Mouse (Mus musculus): ENCODE measurements around the gene Tcf7l2.

Tcf7l2 gene

GRCm38 (mm10) chr19:55894396-55894795, 152.8 kb downstream of the Tcf7l2 start:
- DNase-seq (ENCODE audit: inconsistent age in 2 of 2, low spot score in 1 of 2): no peak

DNA sequence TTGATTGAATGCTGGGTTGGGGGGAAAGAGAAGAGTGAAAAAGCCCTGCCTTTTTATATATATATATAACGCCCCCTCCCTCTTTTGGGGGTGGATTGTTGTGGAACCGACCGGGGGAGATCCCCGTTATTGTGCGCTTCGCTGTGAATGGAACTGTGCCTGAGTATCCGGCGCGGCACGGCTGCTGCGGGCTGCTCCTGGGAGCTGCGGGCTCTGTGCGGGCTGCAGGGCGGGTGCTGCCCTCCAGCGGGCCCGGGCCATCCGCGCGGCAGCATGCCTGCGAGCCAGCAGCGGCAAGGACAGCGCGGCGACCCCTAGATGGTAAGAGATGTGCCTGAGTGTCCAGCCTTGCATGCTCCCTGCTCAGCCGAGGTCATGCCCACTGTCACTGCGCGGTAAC, 153.7 kb downstream of the Tcf7l2 start:
- DNase-seq (ENCODE audit: inconsistent age in 2 of 2, low spot score in 1 of 2): peak; percentile 71 to 79

DNA sequence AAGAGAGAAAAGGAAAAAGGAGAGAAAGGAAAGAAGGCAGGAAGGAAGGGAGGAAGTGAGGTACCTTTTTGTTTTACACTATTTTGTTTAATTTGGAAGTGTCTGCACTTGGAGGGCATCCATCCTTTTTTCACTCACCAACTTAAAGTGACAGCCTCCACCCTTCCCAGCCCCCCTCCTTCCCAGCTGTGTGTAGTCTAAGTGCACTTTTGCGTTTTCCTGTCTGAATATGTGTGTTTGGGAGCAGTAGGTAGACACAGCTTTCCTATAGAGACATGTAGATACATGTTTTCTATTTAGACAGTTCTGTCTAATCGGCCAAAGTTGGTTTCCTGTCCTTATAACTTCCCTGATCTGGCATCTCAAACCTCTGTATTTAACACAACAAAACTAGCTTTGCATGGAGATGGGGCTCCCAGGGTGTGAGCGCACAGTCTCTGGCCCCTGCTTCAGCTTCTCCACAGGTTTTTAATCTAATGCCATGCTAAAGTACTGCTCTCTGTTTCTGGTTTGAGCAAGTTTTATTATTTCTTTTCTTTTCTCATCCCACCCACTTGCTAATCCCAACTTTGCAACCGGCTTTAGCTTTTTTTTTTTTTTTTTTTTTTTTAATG, 154.3 kb downstream of the Tcf7l2 start:
- no peak for DNase-seq (ENCODE audit: inconsistent age in 2 of 2, low spot score in 1 of 2)

- no peak for DNase-seq (ENCODE audit: inconsistent age in 2 of 2, low spot score in 1 of 2)
Measured at GRCm38 (mm10) chr19:55896629-55897028, 155.0 kb downstream of the Tcf7l2 start.

DNA sequence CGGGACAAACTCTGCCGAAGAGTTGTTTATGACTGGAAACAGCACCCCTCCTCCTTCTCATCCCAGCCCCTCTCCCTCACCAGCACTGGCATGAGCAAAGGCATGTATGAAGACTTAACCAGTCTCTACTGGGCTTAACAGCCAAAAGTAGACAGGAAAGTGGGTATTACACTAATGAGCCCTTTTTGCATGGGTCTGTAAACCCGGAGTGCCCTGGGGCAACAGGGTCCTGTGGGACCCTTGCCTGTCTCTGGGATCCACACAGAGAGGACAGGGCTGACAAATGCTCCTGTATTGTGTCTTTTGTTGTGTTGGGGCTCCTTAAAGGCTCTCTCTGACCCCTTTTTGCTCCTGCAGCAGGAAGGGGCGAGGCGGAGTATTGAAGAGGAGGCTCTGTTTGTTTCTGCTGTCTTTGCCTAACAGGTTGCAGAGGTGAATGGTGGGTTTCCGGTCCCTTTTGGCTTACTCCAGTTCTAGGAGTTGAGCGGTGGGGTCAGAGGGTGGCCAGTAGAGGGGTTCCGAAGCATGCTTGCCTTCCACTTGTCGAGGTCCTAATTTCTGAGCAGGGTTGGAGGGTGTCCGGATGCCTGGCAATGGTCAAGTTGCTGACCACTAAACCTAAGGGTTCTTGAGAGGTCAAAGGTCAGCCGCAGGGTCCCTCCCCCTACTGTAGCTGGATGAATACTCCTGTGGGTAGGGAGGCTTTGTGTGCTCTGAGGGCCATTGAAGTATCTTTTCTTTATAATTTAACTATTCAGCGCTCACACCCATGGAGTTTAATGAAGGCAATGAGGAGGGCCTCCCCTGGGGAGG, 161.2 kb downstream of the Tcf7l2 start:
- DNase-seq (ENCODE audit: inconsistent age in 2 of 2, low spot score in 1 of 2): no peak

DNA sequence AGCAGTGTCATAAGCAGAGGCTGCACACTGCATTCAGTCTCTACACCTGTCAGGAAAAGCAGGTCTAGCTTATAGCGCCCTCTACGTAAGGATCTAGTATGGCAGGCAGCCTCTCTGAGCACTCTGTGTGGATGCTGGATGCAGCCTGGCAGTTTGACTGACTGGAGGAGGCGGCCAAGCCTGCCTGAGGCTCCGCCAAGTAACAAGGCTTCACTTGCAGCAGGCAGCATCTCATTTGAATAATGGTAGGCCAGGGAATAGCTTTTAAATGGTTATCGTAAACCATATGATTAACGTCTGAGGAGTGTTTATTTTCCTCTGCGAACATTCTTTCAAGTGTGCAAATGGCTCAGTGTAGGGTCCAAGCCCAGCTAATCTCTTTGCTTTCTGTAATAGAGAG, 167.4 kb downstream of the Tcf7l2 start:
- DNase-seq (ENCODE audit: inconsistent age in 2 of 2, low spot score in 1 of 2): peak in 1 of 2 experiments; percentile 55

- DNase-seq (ENCODE audit: inconsistent age in 2 of 2, low spot score in 1 of 2): no peak
Measured at GRCm38 (mm10) chr19:55911941-55912340, 170.3 kb downstream of the Tcf7l2 start.

DNA sequence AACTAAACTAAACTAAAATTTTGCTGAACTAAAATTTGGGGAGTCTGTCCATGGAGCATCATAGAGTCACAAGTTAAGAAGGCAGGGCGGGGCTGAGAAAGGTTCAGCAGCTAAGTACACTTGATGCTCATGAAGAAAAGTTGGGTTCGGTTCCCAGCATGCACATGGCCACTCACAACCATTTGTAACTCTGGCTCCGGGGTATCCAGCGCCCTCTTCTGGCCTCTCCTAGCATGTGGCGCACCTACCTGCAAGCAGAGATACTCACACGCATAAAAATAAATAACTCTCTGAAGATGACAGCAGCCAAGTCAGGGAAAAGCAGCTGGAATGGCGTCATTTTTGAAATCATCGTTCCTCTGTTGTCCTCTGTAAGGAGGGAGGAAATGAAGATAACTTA, 171.2 kb downstream of the Tcf7l2 start:
- no peak for DNase-seq (ENCODE audit: inconsistent age in 2 of 2, low spot score in 1 of 2)

- no peak for DNase-seq (ENCODE audit: inconsistent age in 2 of 2, low spot score in 1 of 2)
Measured at GRCm38 (mm10) chr19:55913585-55913984, 172.0 kb downstream of the Tcf7l2 start.

DNA sequence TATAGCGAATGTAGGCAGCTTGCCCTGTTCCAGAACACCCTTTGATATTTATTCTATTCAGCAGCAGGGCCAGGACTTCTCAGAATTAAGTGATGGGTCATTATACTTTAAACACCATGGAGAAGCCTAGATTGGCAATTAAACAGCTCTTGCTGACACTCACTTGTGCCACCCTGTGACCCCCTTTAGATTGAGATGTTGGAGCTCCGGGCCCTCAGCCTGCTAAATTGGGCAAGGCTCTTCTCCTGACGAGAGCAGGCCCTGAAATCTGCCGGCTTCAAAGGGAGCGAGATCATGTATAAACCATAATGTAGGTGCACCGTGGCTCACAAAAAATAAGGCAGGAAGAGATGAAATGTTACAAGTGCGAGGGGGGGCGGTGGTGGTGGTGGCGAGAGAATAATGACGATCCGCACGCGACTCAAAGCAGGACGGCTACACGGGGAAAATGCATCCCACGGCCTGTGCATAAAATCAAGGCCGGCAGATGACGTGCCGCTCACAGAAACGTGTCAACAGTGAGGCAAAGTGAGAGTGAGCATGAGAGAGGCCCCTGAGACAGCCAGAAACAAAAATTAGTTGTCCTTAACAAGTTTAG, 173.1 kb downstream of the Tcf7l2 start:
- no peak for DNase-seq (ENCODE audit: inconsistent age in 2 of 2, low spot score in 1 of 2)

- no peak for DNase-seq (ENCODE audit: inconsistent age in 2 of 2, low spot score in 1 of 2)
Measured at GRCm38 (mm10) chr19:55915506-55915905, 173.9 kb downstream of the Tcf7l2 start.

- no peak for DNase-seq (ENCODE audit: inconsistent age in 2 of 2, low spot score in 1 of 2)
Measured at GRCm38 (mm10) chr19:55916211-55916610, 174.6 kb downstream of the Tcf7l2 start.

DNA sequence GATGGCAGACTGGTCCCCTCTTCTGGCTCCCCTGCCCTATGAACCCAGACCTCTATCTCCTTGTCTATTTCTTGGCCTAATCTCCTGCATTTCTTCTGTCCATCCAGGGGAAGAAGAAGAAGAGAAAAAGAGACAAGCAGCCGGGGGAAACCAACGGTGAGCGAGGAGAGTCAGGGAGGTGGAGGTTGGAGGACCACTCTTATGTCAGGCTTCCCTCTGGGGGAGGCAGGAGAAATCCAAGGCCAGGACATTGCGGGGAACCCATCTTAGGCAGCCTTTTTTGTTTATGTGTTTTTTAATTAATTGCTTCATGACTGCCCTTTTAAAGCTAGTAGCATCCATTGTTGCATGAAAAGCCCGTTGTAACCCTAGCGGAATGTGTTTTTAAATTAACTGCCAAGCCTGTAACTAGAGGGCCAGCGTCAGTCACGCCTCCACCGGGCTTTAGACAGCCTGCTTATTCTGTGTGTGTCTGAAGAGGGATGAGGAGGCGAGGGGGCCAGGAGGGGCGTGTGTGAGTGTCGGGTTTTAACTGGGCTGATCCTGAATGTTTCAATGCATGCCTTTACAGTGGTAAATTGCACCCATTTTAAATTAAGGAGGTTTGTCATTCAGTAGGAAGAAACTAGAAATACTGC, 182.3 kb downstream of the Tcf7l2 start:
- DNase-seq (ENCODE audit: inconsistent age in 2 of 2, low spot score in 1 of 2): no peak

- no peak for DNase-seq (ENCODE audit: inconsistent age in 2 of 2, low spot score in 1 of 2)
Measured at GRCm38 (mm10) chr19:55924800-55925199, 183.2 kb downstream of the Tcf7l2 start.

GRCm38 (mm10) chr19:55925425-55925803, 183.8 kb downstream of the Tcf7l2 start:
- no peak for DNase-seq (ENCODE audit: inconsistent age in 2 of 2, low spot score in 1 of 2)

DNA sequence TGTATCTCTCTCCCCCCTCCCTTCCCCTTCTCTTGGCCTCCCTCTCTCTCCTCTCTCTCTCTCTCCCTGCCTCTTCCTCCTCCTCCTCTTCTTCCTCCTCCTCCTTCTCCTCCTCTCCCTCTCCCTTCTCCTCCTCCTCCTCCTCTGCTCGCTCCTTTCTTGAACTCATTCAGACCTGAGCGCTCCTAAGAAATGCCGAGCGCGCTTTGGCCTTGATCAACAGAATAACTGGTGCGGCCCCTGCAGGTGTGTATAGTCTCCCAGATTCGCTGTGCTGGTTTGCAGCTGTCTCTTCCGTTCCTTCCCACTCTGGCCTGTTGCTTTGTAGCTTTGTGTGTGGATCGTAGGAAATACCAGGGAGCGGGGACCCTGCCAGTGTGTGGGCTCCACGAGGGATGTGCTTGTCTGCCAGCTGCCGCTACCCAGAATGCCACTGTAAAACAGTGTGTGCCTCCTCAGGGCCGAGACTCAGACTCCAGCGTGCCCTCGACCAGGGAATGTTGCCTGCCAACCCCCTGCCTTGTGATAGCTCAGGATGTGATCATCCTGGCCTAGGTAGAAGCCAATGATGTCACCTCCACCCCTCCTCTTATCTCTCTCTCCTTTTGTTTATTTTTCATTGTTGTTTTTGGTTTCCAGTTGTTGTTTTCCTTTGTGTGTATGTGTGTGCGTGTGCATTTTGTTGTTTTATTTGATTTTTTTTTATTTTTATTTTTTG, 184.3 kb downstream of the Tcf7l2 start:
- no peak for DNase-seq (ENCODE audit: inconsistent age in 2 of 2, low spot score in 1 of 2)

- no peak for DNase-seq (ENCODE audit: inconsistent age in 2 of 2, low spot score in 1 of 2)
Measured at GRCm38 (mm10) chr19:55926858-55927673, 185.4 kb downstream of the Tcf7l2 start.

DNA sequence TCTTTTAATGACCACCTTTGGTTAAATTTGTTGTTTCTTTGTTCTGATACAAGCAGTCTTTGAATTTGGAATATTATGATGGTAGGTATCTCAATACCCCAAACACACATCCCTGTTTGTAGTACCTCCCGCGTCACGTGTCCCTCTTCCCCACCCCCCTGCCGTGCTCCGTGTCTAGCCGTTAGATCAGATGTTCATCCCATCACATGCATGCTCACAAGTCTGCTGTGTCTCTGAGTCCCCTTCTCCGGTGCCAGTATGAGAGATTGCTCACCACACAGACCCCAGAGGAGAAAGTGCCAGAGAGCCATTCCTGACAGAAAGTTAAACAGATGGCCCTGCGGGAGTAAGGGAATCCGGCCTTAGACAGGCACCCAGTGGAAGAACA, 186.0 kb downstream of the Tcf7l2 start:
- DNase-seq (ENCODE audit: inconsistent age in 2 of 2, low spot score in 1 of 2): no peak

- DNase-seq (ENCODE audit: inconsistent age in 2 of 2, low spot score in 1 of 2): no peak
Measured at GRCm38 (mm10) chr19:55928674-55929073, 187.1 kb downstream of the Tcf7l2 start.

DNA sequence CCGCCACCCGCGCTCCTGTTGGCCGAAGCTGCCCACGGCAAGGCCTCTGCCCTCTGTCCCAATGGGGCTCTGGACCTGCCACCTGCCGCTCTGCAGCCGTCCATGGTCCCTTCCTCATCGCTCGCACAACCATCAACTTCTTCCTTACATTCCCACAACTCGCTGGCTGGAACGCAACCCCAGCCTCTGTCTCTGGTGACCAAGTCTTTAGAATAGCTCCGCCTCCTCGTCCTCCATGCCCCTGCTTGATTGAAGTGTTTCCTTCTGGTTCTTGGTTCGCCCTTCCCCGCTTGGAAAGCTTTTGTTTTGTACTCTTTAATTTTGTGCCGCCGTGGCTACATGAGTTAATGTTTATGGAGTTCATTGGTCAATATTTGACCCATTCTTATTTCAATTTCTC, 190.0 kb downstream of the Tcf7l2 start:
- no peak for DNase-seq (ENCODE audit: inconsistent age in 2 of 2, low spot score in 1 of 2)

Measured in adrenal gland, adult (tissue).